Mouse (Mus musculus) ES-Bruce4 (cell line): ENCODE measurements at regions not wholly inside any gene's neighbourhood (a gene's known extent, or its start where the extent isn't known, plus 50 kb on each side); places are given as distances from the start of the nearest gene placed in this dataset.

Experiments used
- H3K27ac ChIP-seq: 2 replicates; pipeline ENCODE4 v1.5.1; 2012; ENCODE audit warnings: low read length, inconsistent platforms; ENCODE audit not compliant: insufficient read depth
- H3K27me3 ChIP-seq: 2 replicates; pipeline ENCODE4 v1.6.1; 2012; ENCODE audit warnings: mild to moderate bottlenecking, low read length, inconsistent platforms; ENCODE audit not compliant: control insufficient read depth, poor library complexity, insufficient read depth, severe bottlenecking
- H3K36me3 ChIP-seq: 2 replicates; pipeline ENCODE4 v1.6.1; 2012; ENCODE audit warnings: inconsistent platforms, mild to moderate bottlenecking, low read length, moderate library complexity; ENCODE audit not compliant: control insufficient read depth, poor library complexity, insufficient read depth, severe bottlenecking
- H3K4me1 ChIP-seq: one replicate; pipeline ENCODE4 v1.8.1; 2011; ENCODE audit warnings: low read length; ENCODE audit not compliant: control insufficient read depth, insufficient read depth
- H3K4me3 ChIP-seq: 2 replicates; pipeline ENCODE4 v1.5.1; 2011; ENCODE audit warnings: low read depth, mild to moderate bottlenecking, low read length
- H3K9ac ChIP-seq: 2 replicates; pipeline ENCODE4 v1.6.1; 2012; ENCODE audit warnings: low read depth, mild to moderate bottlenecking, inconsistent platforms; ENCODE audit not compliant: poor library complexity, severe bottlenecking
- H3K9me3 ChIP-seq: replicated peaks from 2 replicates; pipeline ENCODE4 v1.6.1; 2012; ENCODE audit warnings: mild to moderate bottlenecking, low read length, inconsistent platforms; ENCODE audit not compliant: control insufficient read depth, poor library complexity, insufficient read depth, severe bottlenecking
- CTCF ChIP-seq: IDR thresholded peaks from one replicate; pipeline ENCODE4 v1.8.1; 2011; ENCODE audit warnings: low read depth, low read length
- EP300 ChIP-seq: IDR thresholded peaks from 2 replicates; pipeline ENCODE4 v1.6.1; 2011; ENCODE audit warnings: low read depth, low read length; ENCODE audit not compliant: insufficient read depth
- POLR2A ChIP-seq: IDR thresholded peaks from one replicate; pipeline ENCODE4 v1.8.1; 2011; ENCODE audit warnings: low read length; ENCODE audit not compliant: insufficient read depth

DNA sequence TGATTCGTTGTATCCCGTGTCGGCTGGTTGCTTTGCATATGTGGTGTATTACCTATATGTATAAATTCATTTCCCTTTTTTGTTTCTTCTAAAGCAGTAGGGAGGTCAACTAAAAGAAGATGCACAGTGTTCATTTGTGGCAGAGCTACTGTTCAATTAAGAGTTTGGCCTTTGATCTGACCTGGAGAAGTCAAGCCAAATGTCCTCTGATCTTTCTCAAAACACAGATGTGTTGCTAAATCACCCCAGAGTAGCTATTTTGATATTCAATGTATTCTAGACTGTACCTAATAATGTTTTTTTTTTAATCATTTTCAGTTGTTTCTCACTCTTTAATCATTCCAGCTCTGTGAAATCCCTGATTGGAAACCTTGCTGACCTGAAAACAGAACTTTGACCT, 87.9 kb upstream of the Elovl6 start:
- Histone ChIP-seq H3K9ac (no peak overlapping the region), H3K36me3 (no peaks in the 10 kb centered on the region), H3K27ac (no peak overlapping the region), H3K9me3 (no peaks in the 10 kb centered on the region), H3K27me3 (no peaks in the 10 kb centered on the region), H3K4me1 (no peaks in the 10 kb centered on the region), H3K4me3 (no peak overlapping the region)
- TF ChIP-seq POLR2A, result no peak
- no peak for TF ChIP-seq CTCF

DNA sequence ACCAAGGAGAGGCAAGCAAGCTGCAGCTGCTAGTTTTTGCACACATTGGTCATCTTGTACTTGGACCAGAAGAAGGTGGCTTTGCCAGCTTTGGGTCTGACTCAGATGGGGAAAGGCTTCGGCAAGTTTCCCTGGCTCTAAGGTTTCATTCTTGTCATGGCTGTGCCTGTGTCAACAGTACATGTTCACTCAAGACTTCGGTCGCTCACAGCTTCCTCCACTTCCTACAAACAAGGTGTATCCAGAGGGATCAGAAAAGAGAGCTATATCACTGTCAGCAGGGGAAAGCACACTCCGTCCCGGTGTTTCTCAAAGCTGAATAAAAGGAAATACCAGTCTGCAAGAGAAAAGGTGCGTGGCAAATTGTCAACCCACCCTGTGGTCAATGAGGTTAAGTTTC, 86.2 kb upstream of the Elovl6 start:
- no peaks in the 10 kb centered on the region for H3K9me3 ChIP-seq
- no peak overlapping the region for H3K9ac ChIP-seq
- H3K27me3 ChIP-seq, result no peaks in the 10 kb centered on the region
- TF ChIP-seq CTCF (no peak), EP300 (no peak), POLR2A (no peak)
- H3K4me3 ChIP-seq, result no peak overlapping the region
- no peaks in the 10 kb centered on the region for H3K36me3 ChIP-seq
- no peak overlapping the region for H3K27ac ChIP-seq
- H3K4me1 ChIP-seq, result no peaks in the 10 kb centered on the region

DNA sequence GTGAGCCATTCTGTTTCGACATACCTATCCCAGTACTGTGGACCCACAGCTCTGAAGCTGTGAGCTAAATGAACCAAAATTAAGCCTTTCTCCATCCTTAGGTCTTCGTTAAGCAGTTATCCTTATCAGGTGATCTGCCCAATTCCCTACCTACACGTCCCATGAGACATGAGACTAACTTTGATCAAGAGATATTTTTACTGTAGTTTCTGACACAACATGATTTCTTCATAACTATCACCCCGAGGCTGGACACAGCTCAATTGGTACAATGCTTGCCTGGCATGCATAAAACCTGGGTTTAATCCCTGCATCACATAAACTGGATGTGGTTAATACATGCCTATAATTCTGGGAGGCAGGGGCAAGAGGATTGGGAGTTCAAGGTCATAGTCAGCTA, 82.2 kb upstream of the Elovl6 start:
- TF ChIP-seq CTCF (no peak), EP300 (no peak)
- no peaks in the 10 kb centered on the region for H3K4me1 ChIP-seq

DNA sequence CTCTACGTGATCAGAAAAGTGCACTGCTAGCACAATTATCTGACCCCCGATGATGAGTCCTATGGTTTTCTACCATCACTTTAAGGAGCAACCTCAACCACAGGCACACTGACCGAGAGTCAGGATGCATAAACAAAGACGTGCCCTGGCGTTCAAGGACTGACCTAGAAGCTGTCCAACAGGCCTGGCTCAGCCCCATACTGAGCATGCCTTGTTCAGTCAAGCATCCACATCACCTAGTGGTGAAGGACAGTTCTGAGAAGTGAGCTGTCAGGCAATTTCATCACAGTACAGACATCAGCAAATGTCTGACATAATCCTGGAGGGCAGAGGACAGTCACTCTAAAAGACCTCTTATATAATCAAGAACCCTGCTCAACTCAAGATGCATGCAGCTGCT, 81.5 kb upstream of the Elovl6 start:
- Histone ChIP-seq H3K36me3 (no peaks in the 10 kb centered on the region), H3K27me3 (no peaks in the 10 kb centered on the region), H3K4me1 (no peaks in the 10 kb centered on the region), H3K9me3 (no peaks in the 10 kb centered on the region), H3K4me3 (no peak overlapping the region), H3K9ac (no peak overlapping the region), H3K27ac (no peak overlapping the region)
- TF ChIP-seq EP300 (no peak), CTCF (no peak), POLR2A (no peak)

More for the DNA sequence above, 82.2 kb upstream of the Elovl6 start:
- Histone ChIP-seq H3K27ac (no peak overlapping the region), H3K4me3 (no peak overlapping the region), H3K36me3 (no peaks in the 10 kb centered on the region), H3K9me3 (no peaks in the 10 kb centered on the region), H3K9ac (no peak overlapping the region), H3K27me3 (no peaks in the 10 kb centered on the region)

DNA sequence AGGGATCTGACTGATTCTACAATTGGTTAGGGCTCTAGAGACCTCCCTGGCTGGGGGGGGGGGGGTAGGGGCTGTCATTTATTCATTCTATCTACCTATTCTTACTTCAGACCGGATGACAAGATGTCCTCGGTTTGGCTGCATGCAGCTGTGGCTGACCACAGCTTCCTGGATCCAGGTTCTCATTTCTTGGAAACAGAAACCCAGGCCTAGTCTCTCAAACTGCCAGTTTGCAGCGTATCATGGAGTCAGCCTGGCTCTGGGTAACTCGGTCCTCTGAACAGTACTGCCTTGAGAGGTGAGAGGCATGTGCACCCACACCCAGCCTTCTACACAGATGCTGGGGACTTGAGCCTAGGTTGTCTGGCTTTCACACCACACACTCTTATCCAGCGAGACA, 62.1 kb upstream of the Elovl6 start:
- H3K9ac ChIP-seq, result no peak overlapping the region
- H3K36me3 ChIP-seq, result no peaks in the 10 kb centered on the region
- H3K27ac ChIP-seq, result no peak overlapping the region
- H3K4me3 ChIP-seq, result no peak overlapping the region
- H3K4me1 ChIP-seq, result no peaks in the 10 kb centered on the region
- H3K27me3 ChIP-seq, result no peaks in the 10 kb centered on the region
- TF ChIP-seq POLR2A (no peak), EP300 (no peak), CTCF (no peak)
- H3K9me3 ChIP-seq, result peaks cover 2% of the 10 kb centered on the region; the same call in 1 of the 2 replicates

DNA sequence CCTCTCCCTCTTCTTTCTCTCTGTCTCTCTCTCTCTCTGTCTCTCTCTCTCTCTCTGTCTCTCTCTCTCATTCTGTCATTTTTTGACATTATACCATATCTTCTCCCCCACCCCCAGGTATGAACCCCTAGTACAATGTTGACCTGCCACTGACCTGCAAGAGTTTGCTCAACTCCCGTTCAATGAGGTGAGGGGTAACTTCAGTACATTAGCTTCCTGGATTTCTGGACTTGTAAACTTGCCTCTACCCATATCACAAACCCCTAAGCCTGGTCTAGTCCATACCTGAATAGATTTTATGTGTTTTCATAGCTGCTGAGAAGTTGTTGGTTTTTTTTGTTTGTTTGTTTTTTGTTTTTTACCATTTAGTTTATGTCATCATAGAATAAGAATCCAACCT, 60.8 kb upstream of the Elovl6 start:
- H3K36me3 ChIP-seq, result no peaks in the 10 kb centered on the region
- TF ChIP-seq CTCF, result no peak
- TF ChIP-seq EP300, result no peak
- TF ChIP-seq POLR2A, result no peak
- no peak overlapping the region for H3K9ac ChIP-seq
- no peak overlapping the region for H3K27ac ChIP-seq
- no peaks in the 10 kb centered on the region for H3K27me3 ChIP-seq
- H3K4me3 ChIP-seq, result no peak overlapping the region
- H3K9me3 ChIP-seq, result peaks cover 2% of the 10 kb centered on the region; the same call in 1 of the 2 replicates
- H3K4me1 ChIP-seq, result no peaks in the 10 kb centered on the region
